ENCODE assay signal across 11 mouse cellular contexts in the genomic region with DNA sequence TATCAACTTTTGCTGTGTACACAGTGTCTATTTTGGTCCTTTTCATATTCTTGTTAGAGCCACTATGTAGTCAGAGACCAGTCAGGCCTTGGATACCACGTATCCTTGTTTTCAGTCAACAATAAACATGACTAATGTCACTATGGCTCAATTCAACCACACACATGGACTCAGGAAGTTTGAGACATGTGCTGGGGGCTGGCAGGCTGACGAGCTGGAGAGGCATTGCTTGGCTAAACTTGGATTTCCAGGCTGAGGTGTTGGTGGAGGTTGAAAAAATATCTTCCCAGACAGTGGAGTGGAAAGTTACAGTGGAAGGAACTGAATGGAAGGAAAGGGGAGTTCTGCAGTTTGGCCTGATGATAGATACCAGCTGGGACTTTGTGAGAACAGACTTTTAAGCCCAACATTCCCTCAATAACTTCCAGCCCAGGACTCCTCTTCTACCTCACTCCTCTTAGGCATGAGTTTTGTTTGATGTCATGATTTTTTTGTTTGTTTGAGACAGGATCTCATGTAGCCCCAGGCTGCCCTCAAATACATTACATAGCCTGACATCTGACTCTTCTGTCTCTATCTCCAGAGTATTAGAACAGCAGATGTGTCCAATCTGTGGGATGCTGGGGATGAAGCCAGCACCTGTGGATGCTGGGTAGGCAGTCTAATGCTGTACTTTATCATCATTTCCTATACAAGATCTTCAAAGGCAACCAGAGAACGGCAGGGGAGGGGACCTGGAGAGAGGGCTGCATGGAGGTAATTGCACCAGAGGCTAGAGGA. TPM values are rescaled to one million over a fixed set of nuclear protein-coding genes. Genes with fewer than 3 reads are reported as not detected.
A peak's percentile ranks its signal among the peaks of the same experiment; 100 is the strongest.
DNase-seq lines count a peak whose midpoint lies in the region; ATAC-seq and TF ChIP-seq lines count a peak whose summit lies in the region.
"Had no signal": no experiment of that assay in that cellular context is flagged by ENCODE, and none has a peak within 500 bp of the region (broad histone marks: within the 10 kb centered on the region; RNA-seq: fewer than 3 reads in every experiment).

No protein-coding gene starts in this region.

- H3K9ac ChIP-seq in heart, adult 2 months (ENCODE audit: low read depth, low read length) = no peak overlapping the region
- H3K9ac ChIP-seq in neural tube, embryonic 15.5 days (replicated peaks) = no peak overlapping the region
- no peak overlapping the region for H3K9ac ChIP-seq in hindbrain, embryonic 11.5 days (ENCODE audit: low read depth, low read length)
- H3K9ac ChIP-seq: limb, embryonic 12.5 days; lung, embryonic 15.5 days had no signal

- WGBS in heart, adult 2 months = 11% methylated on average over 3 of the region's 3 CpGs
- 65% methylated on average over 3 of the region's 3 CpGs for WGBS in neural tube, embryonic 15.5 days
- 73% methylated on average over 3 of the region's 3 CpGs for WGBS in hindbrain, embryonic 11.5 days

- TF ChIP-seq EP300 in heart, adult 2 months (IDR thresholded peaks at IDR 0.05; ENCODE audit: insufficient read depth, low read depth, low read length) = peak; percentile 46; the same call in 1 of the 2 replicates

- no peak for TF ChIP-seq POLR2A in heart, adult 2 months (IDR thresholded peaks at IDR 0.05; ENCODE audit: insufficient read depth, low read depth, low read length)
- TF ChIP-seq POLR2A in cortical plate, adult 2 months (IDR thresholded peaks at IDR 0.05; ENCODE audit: extremely low read depth, insufficient read depth, low read length) = no peak

- DNase-seq in heart, adult 2 months = peak in 1 of 2 experiments; percentile 73
- DNase-seq in heart, adult 8-10 months (ENCODE audit: low spot score) = no peak
- DNase-seq in neural tube, embryonic 10.5 days (ENCODE audit: extremely low spot score, low spot score) = no peak
- peak; percentile 27 for DNase-seq in naive thymus-derived CD4-positive, alpha-beta T cell, adult 2 months (ENCODE audit: low read depth)
- DNase-seq in hindbrain, embryonic 11.5 days (ENCODE audit: low spot score) = no peak
- DNase-seq: cerebellum, adult 18-20 months had no signal

- H3K4me1 ChIP-seq in heart, adult 2 months (ENCODE audit: control insufficient read depth, insufficient read depth, low read length) = peaks cover 13% of the 10 kb centered on the region
- H3K4me1 ChIP-seq in neural tube, embryonic 15.5 days = 0 out of 2 replicates have a peak, but pooled peaks cover 7% of the 10 kb centered on the region
- H3K4me1 ChIP-seq in cortical plate, adult 2 months (ENCODE audit: control insufficient read depth, insufficient read depth, low read length) = no peaks in the 10 kb centered on the region
- no peaks in the 10 kb centered on the region for H3K4me1 ChIP-seq in hindbrain, embryonic 11.5 days (replicated peaks; ENCODE audit: control insufficient read depth, insufficient read depth, low read length)
- H3K4me1 ChIP-seq: limb, embryonic 12.5 days; lung, embryonic 15.5 days had no signal

- intact Hi-C loops in heart, adult 2 months (cut with DNase I) = no loop called here

- H3K4me3 ChIP-seq in heart, adult 2 months = no peak overlapping the region
- H3K4me3 ChIP-seq in neural tube, embryonic 15.5 days (replicated peaks) = no peak overlapping the region
- no peak overlapping the region for H3K4me3 ChIP-seq in cortical plate, adult 2 months (ENCODE audit: insufficient read depth, low read length)
- H3K4me3 ChIP-seq in hindbrain, embryonic 11.5 days (ENCODE audit: low read depth, low read length) = no peak overlapping the region
- H3K4me3 ChIP-seq: limb, embryonic 12.5 days; lung, embryonic 15.5 days had no signal

- H3K4me2 ChIP-seq in neural tube, embryonic 15.5 days = no peak overlapping the region
- no peak overlapping the region for H3K4me2 ChIP-seq in hindbrain, embryonic 11.5 days (replicated peaks; ENCODE audit: low read depth, low read length)
- H3K4me2 ChIP-seq: limb, embryonic 12.5 days; lung, embryonic 15.5 days had no signal

- no peaks in the 10 kb centered on the region for H3K9me3 ChIP-seq in neural tube, embryonic 15.5 days (replicated peaks)
- H3K9me3 ChIP-seq in hindbrain, embryonic 11.5 days (ENCODE audit: control insufficient read depth, low read length) = no peaks in the 10 kb centered on the region
- H3K9me3 ChIP-seq: limb, embryonic 12.5 days; lung, embryonic 15.5 days had no signal

- ATAC-seq in neural tube, embryonic 15.5 days (ENCODE audit: low FRiP score) = no peak
- no peak for ATAC-seq in hindbrain, embryonic 11.5 days (ENCODE audit: low FRiP score)
- ATAC-seq in monocyte, adult 5-6 weeks (replicated peaks; ENCODE audit: insufficient number of reproducible peaks, low FRiP score, low TSS enrichment, poor library complexity, severe bottlenecking) = no peak

- no peaks in the 10 kb centered on the region for H3K36me3 ChIP-seq in heart, adult 2 months (ENCODE audit: control insufficient read depth, insufficient read depth, low read length)
- no peaks in the 10 kb centered on the region for H3K36me3 ChIP-seq in neural tube, embryonic 15.5 days
- no peaks in the 10 kb centered on the region for H3K36me3 ChIP-seq in hindbrain, embryonic 11.5 days (ENCODE audit: control insufficient read depth, insufficient read depth, low read length)

- peak overlapping the region; percentile 38 for H3K27ac ChIP-seq in heart, adult 2 months
- H3K27ac ChIP-seq in neural tube, embryonic 15.5 days (replicated peaks) = 0 out of 2 replicates have a peak overlapping the region, but pooled peaks have one; percentile 33
- 0 out of 2 replicates have a peak overlapping the region, but pooled peaks have one; percentile 22 for H3K27ac ChIP-seq in cortical plate, adult 2 months (ENCODE audit: insufficient read depth, low read length)
- H3K27ac ChIP-seq in hindbrain, embryonic 11.5 days (ENCODE audit: low read depth, low read length) = no peak overlapping the region
- H3K27ac ChIP-seq: limb, embryonic 12.5 days; lung, embryonic 15.5 days had no signal

- H3K79me2 ChIP-seq in heart, adult 2 months (replicated peaks; ENCODE audit: control insufficient read depth, insufficient read depth, low read length) = no peaks in the 10 kb centered on the region

- no peaks in the 10 kb centered on the region for H3K27me3 ChIP-seq in heart, adult 2 months (ENCODE audit: control insufficient read depth, insufficient read depth, low read length)
- H3K27me3 ChIP-seq in neural tube, embryonic 15.5 days (replicated peaks) = no peaks in the 10 kb centered on the region
- no peaks in the 10 kb centered on the region for H3K27me3 ChIP-seq in hindbrain, embryonic 11.5 days (ENCODE audit: control insufficient read depth, insufficient read depth, low read length)
- H3K27me3 ChIP-seq: limb, embryonic 12.5 days; lung, embryonic 15.5 days had no signal

- no peak for TF ChIP-seq CTCF in heart, adult 2 months (IDR thresholded peaks at IDR 0.05)
- no peak for TF ChIP-seq CTCF in cortical plate, adult 2 months (IDR thresholded peaks at IDR 0.05; ENCODE audit: extremely low read depth, insufficient read depth, low read length)

RNA-seq across cellular contexts. Expression of a gene that starts 39.7 kb away (rescaled TPM):
- total RNA-seq in heart, adult 2 months (2021) = 10 to 100 TPM; 38.1 to 48.5 TPM
- polyA plus RNA-seq in heart, adult 2 months (2012; rRNA removed) = 14.4 and 18.1 TPM in 2 replicates
- 10 to 100 TPM; 42.1 to 47.6 (median 44.7) TPM for total RNA-seq in heart, adult 8-10 months (2022)
- polyA plus RNA-seq in neural tube, embryonic 15.5 days (2015; fragmentation: Nextera tagmentation; extraction: Ambion mirVana) = 137 and 147 TPM in 2 replicates
- polyA plus RNA-seq in cortical plate, adult 2 months (2012; rRNA removed) = 44.0 and 44.7 TPM in 2 replicates
- polyA plus RNA-seq in hindbrain, embryonic 11.5 days (2014; fragmentation: Nextera tagmentation; extraction: Ambion mirVana) = 121 and 122 TPM in 2 replicates
- 134 to 222 TPM (median 199 TPM) in 3 replicates for total RNA-seq in monocyte, adult 5-6 weeks (2017)
